In the genomic region with DNA sequence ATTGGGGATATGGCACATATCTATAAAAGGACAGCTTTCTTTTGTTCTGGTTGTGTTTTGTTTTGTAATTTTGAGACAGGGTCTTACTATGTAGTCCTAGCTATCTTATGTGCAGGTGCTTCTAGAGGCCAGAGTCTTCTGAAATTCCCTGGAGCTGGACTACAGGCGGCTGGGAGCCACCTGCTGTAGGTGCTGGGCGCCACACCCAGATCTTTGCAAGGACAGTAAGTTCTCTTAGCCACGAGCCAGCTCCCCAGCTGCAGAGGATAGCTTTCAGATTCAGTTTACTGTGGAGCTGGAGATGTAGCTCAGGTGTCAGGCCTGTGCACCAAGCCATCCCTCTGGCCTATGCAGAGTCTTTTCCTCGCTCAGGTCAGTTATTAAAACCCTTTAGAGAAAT, we compare ENCODE assay signal across 11 mouse cellular contexts. TPM values are rescaled to one million over a fixed set of nuclear protein-coding genes. Genes with fewer than 3 reads are reported as not detected.
"Had no signal": no experiment of that assay in that cellular context is flagged by ENCODE, and none has a peak within 500 bp of the region (broad histone marks: within the 10 kb centered on the region; RNA-seq: fewer than 3 reads in every experiment).

No protein-coding gene starts in this region.

- H3K9ac ChIP-seq: limb, embryonic 12.5 days; lung, embryonic 15.5 days; neural tube, embryonic 13.5 days had no signal

- H3K4me3 ChIP-seq: left cerebral cortex, adult 2 months; limb, embryonic 12.5 days; lung, embryonic 15.5 days; midbrain, embryonic 10.5 days; neural tube, embryonic 13.5 days had no signal

- H3K4me1 ChIP-seq: limb, embryonic 12.5 days; lung, embryonic 15.5 days had no signal

- H3K4me2 ChIP-seq: limb, embryonic 12.5 days; lung, embryonic 15.5 days; neural tube, embryonic 13.5 days had no signal

- H3K27me3 ChIP-seq: limb, embryonic 12.5 days; lung, embryonic 15.5 days; neural tube, embryonic 13.5 days had no signal

- H3K27ac ChIP-seq: left cerebral cortex, adult 2 months; limb, embryonic 12.5 days; lung, embryonic 15.5 days; midbrain, embryonic 10.5 days; neural tube, embryonic 13.5 days had no signal

- H3K9me3 ChIP-seq: limb, embryonic 12.5 days; lung, embryonic 15.5 days; midbrain, embryonic 10.5 days; neural tube, embryonic 13.5 days had no signal

RNA-seq across cellular contexts. Expression of a gene that starts 22.7 kb away (rescaled TPM):
- polyA plus RNA-seq: liver, adult 2 months had no signal

RNA-seq across cellular contexts. Expression of a gene that starts 50.9 kb away (rescaled TPM):
- total RNA-seq: megakaryocyte, adult 5-6 weeks had no signal
- polyA plus RNA-seq: kidney, embryonic 14.5 days; limb, embryonic 12.5 days; liver, embryonic 16.5 days; lung, embryonic 15.5 days; neural tube, embryonic 13.5 days; stomach, embryonic 14.5 days; thymus, adult 2 months had no signal
